Mouse (Mus musculus) c-Kit-negative CD71-positive TER-119-positive erythroid progenitor cells, embryonic 14.5 days (primary cell): ENCODE measurements at regions not wholly inside any gene's neighbourhood (a gene's known extent, or its start where the extent isn't known, plus 50 kb on each side); places are given as distances from the start of the nearest gene placed in this dataset.

Experiments used
- DNase-seq: peaks from one replicate; pipeline ENCODE4 v3.0.0-alpha.2; 2013; ENCODE audit warnings: low read depth, low spot score

GRCm38 (mm10) chr6:51208660-51209396 is 223.6 kb upstream of the Nfe2l3 start:
- peak; percentile 17 for DNase-seq

GRCm38 (mm10) chr6:51211418-51211817 is 221.1 kb upstream of the Nfe2l3 start:
- no peak for DNase-seq

GRCm38 (mm10) chr6:51212216-51212615 is 220.3 kb upstream of the Nfe2l3 start:
- DNase-seq: no peak

- no peak for DNase-seq
Measured at GRCm38 (mm10) chr6:51215371-51215770, 217.1 kb upstream of the Nfe2l3 start.

GRCm38 (mm10) chr6:51216472-51216871 is 216.0 kb upstream of the Nfe2l3 start:
- DNase-seq: no peak

GRCm38 (mm10) chr6:51219691-51220090 is 212.8 kb upstream of the Nfe2l3 start:
- DNase-seq: no peak

- no peak for DNase-seq
Measured at GRCm38 (mm10) chr6:51220778-51221177, 211.7 kb upstream of the Nfe2l3 start.

GRCm38 (mm10) chr6:51236077-51236740 is 196.3 kb upstream of the Nfe2l3 start:
- DNase-seq: no peak

GRCm38 (mm10) chr6:51240039-51240438 is 192.4 kb upstream of the Nfe2l3 start:
- no peak for DNase-seq

- DNase-seq: no peak
Measured at GRCm38 (mm10) chr6:51250233-51250632, 182.2 kb upstream of the Nfe2l3 start.

GRCm38 (mm10) chr6:51251432-51251831 is 181.0 kb upstream of the Nfe2l3 start:
- DNase-seq: no peak

- no peak for DNase-seq
Measured at GRCm38 (mm10) chr6:51252721-51253120, 179.7 kb upstream of the Nfe2l3 start.

GRCm38 (mm10) chr6:51256631-51257030 is 175.8 kb upstream of the Nfe2l3 start:
- no peak for DNase-seq

- DNase-seq: no peak
Measured at GRCm38 (mm10) chr6:51257524-51257923, 174.9 kb upstream of the Nfe2l3 start.

GRCm38 (mm10) chr6:51258304-51258703 is 174.2 kb upstream of the Nfe2l3 start:
- no peak for DNase-seq

GRCm38 (mm10) chr6:51263595-51263994 is 168.9 kb upstream of the Nfe2l3 start:
- no peak for DNase-seq

GRCm38 (mm10) chr6:51265329-51265728 is 167.1 kb upstream of the Nfe2l3 start:
- no peak for DNase-seq

- DNase-seq: no peak
Measured at GRCm38 (mm10) chr6:51266721-51267120, 165.7 kb upstream of the Nfe2l3 start.

GRCm38 (mm10) chr6:51267888-51268287 is 164.6 kb upstream of the Nfe2l3 start:
- no peak for DNase-seq

GRCm38 (mm10) chr6:51268931-51269330 is 163.5 kb upstream of the Nfe2l3 start:
- no peak for DNase-seq

GRCm38 (mm10) chr6:51269617-51270016 is 162.9 kb upstream of the Nfe2l3 start:
- DNase-seq: no peak

GRCm38 (mm10) chr6:51270216-51271127 is 162.0 kb upstream of the Nfe2l3 start:
- peak; percentile 19 for DNase-seq
